Mouse (Mus musculus) heart, embryonic 12.5 days (tissue): ENCODE measurements around the gene Acot1. TPM values are rescaled to one million over a fixed set of nuclear protein-coding genes. Genes with fewer than 3 reads are reported as not detected.
"Not testable (repeated sequence)": the region's sequence is repeated elsewhere in the genome, so short reads cannot be mapped to it uniquely, and the experiment has no call there.

Experiments used
- ATAC-seq: fragments of 200-750 bp; cut with Nextera tagmentation; 2 replicates; pipeline ENCODE4 v1.8.0; 2017; ENCODE audit warnings: moderate TSS enrichment, moderate library complexity; ENCODE audit not compliant: insufficient number of reproducible peaks, low FRiP score
- H3K27ac ChIP-seq: fragments of 300-500 bp; sonication (generic); 2 replicates; pipeline ENCODE4 v1.5.1; 2016; ENCODE audit warnings: mild to moderate bottlenecking, moderate library complexity; ENCODE audit not compliant: poor library complexity, severe bottlenecking
- H3K27me3 ChIP-seq: fragments of 300-500 bp; sonication (generic); replicated peaks from 2 replicates; pipeline ENCODE4 v1.6.1; 2016; ENCODE audit warnings: mild to moderate bottlenecking, moderate library complexity
- H3K36me3 ChIP-seq: fragments of 300-500 bp; sonication (generic); 2 replicates; pipeline ENCODE4 v1.6.1; 2016; ENCODE audit warnings: mild to moderate bottlenecking, moderate library complexity
- H3K4me1 ChIP-seq: fragments of 300-500 bp; sonication (generic); replicated peaks from 2 replicates; pipeline ENCODE4 v1.6.1; 2016; ENCODE audit warnings: mild to moderate bottlenecking
- H3K4me2 ChIP-seq: fragments of 300-500 bp; sonication (generic); 2 replicates; pipeline ENCODE4 v1.6.1; 2016; ENCODE audit warnings: mild to moderate bottlenecking, moderate library complexity
- H3K4me3 ChIP-seq: fragments of 300-500 bp; sonication (generic); 2 replicates; pipeline ENCODE4 v1.5.1; 2016; ENCODE audit warnings: mild to moderate bottlenecking
- H3K9ac ChIP-seq: fragments of 300-500 bp; sonication (generic); 2 replicates; pipeline ENCODE4 v1.6.1; 2016; ENCODE audit warnings: mild to moderate bottlenecking, moderate library complexity
- H3K9me3 ChIP-seq: fragments of 300-500 bp; sonication (generic); replicated peaks from 2 replicates; pipeline ENCODE4 v1.6.1; 2016; ENCODE audit warnings: mild to moderate bottlenecking, moderate library complexity
- WGBS: fragments of 180-500 bp; shearing (Covaris S2); methylation state at CpG from one replicate; pipeline ENCODE4 v1.1.7; 2016; 5-methylcytosine and 5-hydroxymethylcytosine counted together
- polyA plus RNA-seq: library from polyadenylated mRNA; unstranded; fragments of >200 nt; fragmentation: Nextera tagmentation; extraction: Ambion mirVana; gene quantifications from 2 replicates; pipeline ENCODE4 v1.2.1, GENCODE M21; 2016

Acot1 gene
- polyA plus RNA-seq, 1 experiment from 2014 or later = 21.3 TPM

DNA sequence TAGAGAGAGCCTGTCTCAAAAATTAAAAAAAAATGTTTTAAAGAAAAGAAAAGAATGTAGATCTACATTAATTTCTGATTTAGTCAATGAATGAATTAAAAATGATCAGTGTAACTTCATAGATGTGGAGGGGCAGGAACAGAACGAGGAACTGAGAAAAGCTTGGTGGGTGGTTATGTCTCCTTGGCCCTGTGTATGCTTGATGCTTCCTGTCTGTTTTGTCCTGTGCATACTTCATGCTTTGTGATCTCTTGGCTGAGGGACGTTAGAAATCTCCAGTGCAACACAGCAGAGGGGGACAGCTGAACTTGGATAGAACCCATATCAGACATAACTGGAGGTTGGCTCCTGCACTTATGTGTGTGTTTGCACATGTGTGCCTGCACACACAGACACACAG lies 12.1 kb upstream of the Acot1 start:
- Histone ChIP-seq H3K27ac (no peak overlapping the region), H3K4me1 (peaks cover 21% of the 10 kb centered on the region), H3K27me3 (no peaks in the 10 kb centered on the region), H3K9ac (no peak overlapping the region), H3K36me3 (peaks cover 21% of the 10 kb centered on the region), H3K4me3 (no peak overlapping the region), H3K9me3 (peaks cover 6% of the 10 kb centered on the region; the same call in 1 of the 2 replicates), H3K4me2 (no peak overlapping the region)
- WGBS = 69% methylated on average over 2 of the region's 2 CpGs
- ATAC-seq = no peak

DNA sequence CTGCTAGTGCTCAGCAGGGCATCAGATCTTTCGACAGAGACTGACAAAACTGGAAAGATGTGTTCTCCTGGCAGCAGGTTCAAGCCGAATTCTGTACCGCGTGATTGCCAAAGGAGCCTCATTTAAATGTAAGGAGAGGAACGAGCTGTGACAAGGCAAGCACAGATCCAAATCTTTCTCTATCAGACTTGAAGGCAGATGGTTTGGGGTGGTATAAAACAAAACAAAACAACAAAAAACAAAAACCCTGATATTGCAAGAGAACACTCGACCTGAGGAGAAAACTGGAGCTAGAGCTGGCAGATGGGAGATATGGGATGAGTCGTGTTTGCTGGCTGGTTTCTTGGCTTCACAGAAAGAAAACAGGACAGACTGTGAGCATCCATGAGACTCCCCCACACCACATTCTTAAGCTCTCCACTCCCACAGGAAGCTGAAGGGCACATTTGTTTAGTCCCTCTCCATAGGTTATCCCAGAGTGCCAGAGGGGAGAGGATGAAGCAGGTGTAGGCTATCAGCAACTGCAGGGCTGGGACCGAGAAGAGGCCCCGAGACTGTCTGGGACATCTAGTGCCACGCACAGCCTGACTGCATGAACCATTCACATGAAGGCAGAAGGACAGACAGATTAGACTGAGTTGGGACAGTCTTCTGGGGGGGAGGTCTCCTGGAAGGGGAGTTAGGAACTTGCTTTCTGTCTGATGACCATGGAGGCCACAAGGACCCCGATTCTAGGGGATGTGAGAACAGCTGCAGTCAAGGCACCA lies 10.8 kb upstream of the Acot1 start:
- Histone ChIP-seq H3K27me3 (no peaks in the 10 kb centered on the region), H3K27ac (no peak overlapping the region), H3K9me3 (peaks cover 10% of the 10 kb centered on the region), H3K4me1 (peaks cover 21% of the 10 kb centered on the region), H3K4me2 (no peak overlapping the region), H3K4me3 (no peak overlapping the region), H3K9ac (no peak overlapping the region), H3K36me3 (peaks cover 14% of the 10 kb centered on the region)
- no peak for ATAC-seq
- WGBS = 51% methylated on average over 11 of the region's 11 CpGs

DNA sequence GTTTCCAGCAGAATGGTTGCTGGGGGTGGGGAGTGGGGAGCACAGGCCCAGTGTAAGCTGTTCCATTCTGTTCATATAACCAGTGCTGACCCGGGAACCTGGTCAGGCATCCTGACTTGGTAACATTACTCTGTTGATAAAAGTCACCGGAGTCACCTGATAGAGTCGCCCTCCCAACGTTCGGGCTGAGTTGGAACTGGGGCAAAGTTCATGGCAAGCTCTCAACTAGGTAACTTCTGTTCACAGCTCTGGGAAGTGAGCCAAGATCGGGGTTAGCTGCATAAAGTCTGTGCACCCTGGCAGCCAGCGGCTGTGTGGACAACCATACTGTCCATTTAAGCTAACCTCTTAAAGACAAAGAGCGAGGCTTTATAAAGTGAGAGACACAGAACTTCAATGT lies 10.1 kb upstream of the Acot1 start:
- ATAC-seq = peak; percentile 72; the same call in 1 of the 2 replicates
- 38% methylated on average over 8 of the region's 8 CpGs for WGBS

DNA sequence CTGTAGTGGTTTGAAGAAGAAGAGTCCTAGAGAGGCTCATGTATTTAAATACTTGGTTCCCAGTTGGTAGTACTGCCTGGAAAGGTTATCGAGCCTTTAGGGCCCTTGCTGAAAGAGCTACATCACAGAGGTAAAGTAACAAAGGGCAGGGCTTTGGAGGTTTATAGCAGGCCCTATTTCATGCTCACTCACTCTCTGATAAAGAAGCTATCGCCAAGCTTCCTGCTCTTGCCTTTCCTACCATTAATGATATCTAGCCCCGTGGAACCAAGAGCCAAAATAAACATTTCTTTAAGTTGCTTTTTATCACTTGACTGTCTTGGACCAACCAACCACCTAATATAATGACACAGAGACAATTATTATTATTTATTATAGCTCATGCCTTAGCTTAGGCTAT lies 8.9 kb upstream of the Acot1 start:
- H3K27ac ChIP-seq = no peak overlapping the region

More for the DNA sequence above, 10.1 kb upstream of the Acot1 start:
- H3K4me3 ChIP-seq, H3K9ac ChIP-seq, H3K27me3 ChIP-seq, H3K36me3 ChIP-seq: not testable (repeated sequence)
- 0 out of 2 replicates have a peak overlapping the region, but pooled peaks have one; percentile 31 for H3K27ac ChIP-seq
- H3K4me2 ChIP-seq = peak overlapping the region; percentile 21
- H3K4me1 ChIP-seq = peaks cover 21% of the 10 kb centered on the region
- peaks cover 10% of the 10 kb centered on the region for H3K9me3 ChIP-seq

DNA sequence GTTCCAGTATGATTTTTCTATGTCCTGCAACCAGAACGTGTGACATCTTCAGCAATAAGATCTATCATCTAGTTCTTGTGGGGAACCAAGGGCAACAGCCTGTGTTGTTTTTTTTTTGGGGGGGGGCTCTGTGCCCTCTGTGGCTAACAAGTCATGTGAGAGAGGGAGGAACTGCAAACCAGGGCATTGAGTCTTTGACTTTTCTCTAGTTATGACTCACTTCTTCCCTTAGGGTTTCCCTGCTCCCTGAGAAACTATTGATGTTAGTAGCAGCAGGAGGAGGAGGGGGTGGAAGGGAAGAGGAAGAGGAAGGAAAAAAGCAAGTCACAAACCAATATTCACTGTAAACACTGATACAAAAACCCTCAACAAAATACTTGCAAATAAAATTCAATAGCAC lies 5.4 kb upstream of the Acot1 start:
- Histone ChIP-seq H3K27ac (no peak overlapping the region), H3K9ac (no peak overlapping the region), H3K4me2 (no peak overlapping the region), H3K27me3 (0 out of 2 replicates have a peak, but pooled peaks cover 3% of the 10 kb centered on the region), H3K4me1 (peaks cover 18% of the 10 kb centered on the region), H3K9me3 (peaks cover 10% of the 10 kb centered on the region), H3K36me3 (no peaks in the 10 kb centered on the region), H3K4me3 (no peak overlapping the region)
- whole genome bisulfite sequencing = 76% methylated on average over 1 of the region's 1 CpGs
- no peak for ATAC-seq

More for the DNA sequence above, 8.9 kb upstream of the Acot1 start:
- H3K9me3 ChIP-seq = peaks cover 10% of the 10 kb centered on the region
- H3K4me3 ChIP-seq = no peak overlapping the region
- no peak overlapping the region for H3K4me2 ChIP-seq
- no peak overlapping the region for H3K9ac ChIP-seq
- H3K36me3 ChIP-seq = no peaks in the 10 kb centered on the region
- H3K27me3 ChIP-seq = no peaks in the 10 kb centered on the region
- H3K4me1 ChIP-seq = peaks cover 21% of the 10 kb centered on the region
- WGBS = 45% methylated on average over 3 of the region's 3 CpGs
- no peak; the same call in 1 of the 2 replicates for ATAC-seq

DNA sequence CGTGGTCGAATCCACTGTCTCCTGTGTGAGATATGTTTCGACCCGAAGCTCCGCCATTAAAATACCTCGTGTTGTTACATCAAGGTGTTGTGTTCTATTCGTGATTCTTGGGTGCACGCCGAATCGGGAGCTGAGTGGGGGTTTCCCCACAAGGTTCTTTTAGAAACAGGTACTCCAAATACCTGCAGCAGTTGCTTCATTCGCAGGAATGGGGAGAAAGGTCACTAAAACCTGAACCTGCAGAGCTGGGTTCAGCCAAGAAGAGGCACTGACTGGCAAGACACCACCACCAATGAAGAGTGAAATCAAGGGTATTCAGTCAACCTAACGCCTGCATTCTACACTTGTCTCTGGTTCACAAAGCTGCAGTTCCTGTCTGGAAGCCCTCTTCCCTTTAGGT lies 1.0 kb upstream of the Acot1 start:
- Histone ChIP-seq H3K9me3 (no peaks in the 10 kb centered on the region), H3K36me3 (no peaks in the 10 kb centered on the region), H3K27me3 (0 out of 2 replicates have a peak, but pooled peaks cover 3% of the 10 kb centered on the region), H3K4me2 (no peak overlapping the region), H3K27ac (no peak overlapping the region), H3K9ac (no peak overlapping the region), H3K4me3 (no peak overlapping the region), H3K4me1 (peaks cover 16% of the 10 kb centered on the region)
- 88% methylated on average over 12 of the region's 12 CpGs for WGBS
- no peak for ATAC-seq

DNA sequence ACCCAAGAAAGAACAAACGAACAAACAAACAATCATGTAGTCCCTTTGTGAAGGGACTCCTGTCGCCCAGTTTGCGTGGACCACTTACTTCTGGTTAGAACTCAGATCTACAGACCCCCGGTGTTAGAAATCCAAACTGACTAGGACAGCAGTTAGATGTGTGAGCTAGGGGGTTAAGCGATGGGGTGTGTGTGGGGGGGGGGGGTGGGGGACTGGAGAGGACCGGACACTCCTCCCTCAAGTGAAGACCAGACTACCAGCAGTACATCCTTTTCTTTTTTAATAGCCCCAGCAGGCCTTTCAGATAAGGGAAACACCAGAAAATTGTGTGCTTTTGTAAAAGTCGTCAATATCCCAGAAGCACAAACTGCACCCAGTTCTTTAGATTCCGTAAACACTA lies 561 bp upstream of the Acot1 start:
- no peak for ATAC-seq
- Histone ChIP-seq H3K9me3 (no peaks in the 10 kb centered on the region), H3K4me1 (peaks cover 16% of the 10 kb centered on the region), H3K9ac (no peak overlapping the region), H3K4me3 (peak overlapping the region; percentile 49), H3K27me3 (0 out of 2 replicates have a peak, but pooled peaks cover 3% of the 10 kb centered on the region), H3K27ac (no peak overlapping the region), H3K36me3 (no peaks in the 10 kb centered on the region), H3K4me2 (peak overlapping the region; percentile 66)
- WGBS = 61% methylated on average over 8 of the region's 8 CpGs

DNA sequence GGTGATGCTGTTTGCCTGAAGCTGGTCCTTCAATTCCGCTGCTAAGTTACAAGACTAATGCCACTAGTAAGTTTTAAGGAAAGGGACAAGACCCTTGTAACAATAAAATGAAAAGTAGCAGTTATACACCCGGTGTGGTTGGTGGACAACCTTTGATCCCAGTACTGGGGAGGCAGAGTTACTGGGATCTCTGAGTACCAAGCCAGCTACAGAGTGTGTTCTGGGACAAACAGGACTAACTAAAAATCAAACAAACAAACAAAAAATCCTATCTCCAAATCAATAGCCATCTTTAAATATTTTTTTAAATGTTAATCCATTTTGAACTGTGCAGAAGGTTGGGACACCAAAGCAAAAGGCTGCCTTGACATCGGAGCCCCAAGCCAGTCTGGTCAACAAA lies 911 bp downstream of the Acot1 start:
- peak overlapping the region; percentile 66 for H3K4me2 ChIP-seq
- H3K4me1 ChIP-seq = peaks cover 16% of the 10 kb centered on the region
- 0 out of 2 replicates have a peak, but pooled peaks cover 3% of the 10 kb centered on the region for H3K27me3 ChIP-seq
- peak overlapping the region; percentile 49 for H3K4me3 ChIP-seq
- ATAC-seq = no peak
- H3K36me3 ChIP-seq = no peaks in the 10 kb centered on the region
- H3K9me3 ChIP-seq = no peaks in the 10 kb centered on the region
- H3K9ac ChIP-seq = no peak overlapping the region
- no peak overlapping the region for H3K27ac ChIP-seq
- 77% methylated on average over 3 of the region's 3 CpGs for WGBS

DNA sequence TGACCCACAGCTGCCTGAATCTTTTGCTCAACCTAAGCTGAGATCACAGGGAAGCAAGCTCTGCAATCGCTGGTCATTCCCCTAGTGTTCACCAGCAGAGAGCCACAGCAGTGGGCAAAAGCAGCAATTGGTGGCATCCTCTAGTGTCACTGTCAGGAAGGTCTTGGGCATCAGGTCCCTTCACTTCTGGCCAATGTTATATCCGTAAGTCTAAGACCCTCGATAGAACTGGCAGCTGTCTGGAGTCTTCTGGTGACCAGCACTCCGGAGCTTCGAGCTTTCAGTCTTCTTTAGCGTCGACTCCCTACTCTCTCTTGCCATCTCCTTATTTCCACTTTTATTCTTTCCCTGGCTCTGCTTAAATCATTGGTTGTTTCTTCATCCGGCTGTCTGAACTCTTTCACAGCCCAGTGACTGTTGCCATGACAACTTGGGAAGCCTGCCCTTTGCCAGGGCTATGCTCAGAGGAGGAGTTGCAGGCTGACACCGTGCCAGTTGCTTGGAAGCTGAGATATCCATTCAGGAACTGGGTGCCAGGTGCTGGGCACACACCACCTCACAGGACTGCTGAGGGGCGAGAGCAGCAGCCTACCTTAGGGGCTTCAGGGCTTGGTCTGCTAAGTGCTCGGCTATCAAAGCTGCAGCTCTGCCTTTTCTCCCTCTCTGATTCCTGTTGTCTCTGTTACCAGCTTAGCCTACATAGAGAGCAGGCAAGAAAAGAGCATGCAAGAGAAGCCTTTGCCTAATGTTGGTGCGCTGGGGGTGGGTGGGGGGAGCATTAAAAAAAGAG lies 2.2 kb downstream of the Acot1 start:
- Histone ChIP-seq H3K4me3 (peak overlapping the region; percentile 9; the same call in 1 of the 2 replicates), H3K27ac (no peak overlapping the region), H3K27me3 (0 out of 2 replicates have a peak, but pooled peaks cover 3% of the 10 kb centered on the region), H3K9ac (0 out of 2 replicates have a peak overlapping the region, but pooled peaks have one; percentile 4), H3K4me2 (peak overlapping the region; percentile 35), H3K4me1 (peaks cover 16% of the 10 kb centered on the region), H3K9me3 (no peaks in the 10 kb centered on the region), H3K36me3 (0 out of 2 replicates have a peak, but pooled peaks cover 2% of the 10 kb centered on the region)
- WGBS = 65% methylated on average over 12 of the region's 12 CpGs
- ATAC-seq = no peak

DNA sequence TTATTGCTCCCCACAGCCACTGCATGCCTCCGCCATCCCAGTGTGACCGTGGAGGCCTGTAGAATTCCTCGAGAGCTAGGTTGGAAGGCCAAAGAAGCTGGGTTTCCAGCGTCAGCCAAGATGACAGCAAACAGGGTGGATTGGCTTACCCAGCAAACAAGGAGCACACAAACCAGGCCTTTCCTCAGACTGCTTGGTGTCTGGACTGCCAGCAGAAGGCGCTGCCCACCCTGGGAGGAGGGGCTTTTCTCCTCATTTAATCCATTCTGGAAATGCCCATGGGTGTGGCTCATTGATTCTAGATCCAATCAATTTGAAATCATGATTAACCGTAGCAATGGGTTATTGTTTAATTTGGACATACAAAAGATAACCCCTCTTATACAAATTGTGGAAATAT lies 3.8 kb downstream of the Acot1 start:
- peaks cover 16% of the 10 kb centered on the region for H3K4me1 ChIP-seq
- H3K27me3 ChIP-seq = 0 out of 2 replicates have a peak, but pooled peaks cover 3% of the 10 kb centered on the region
- no peak overlapping the region for H3K27ac ChIP-seq
- H3K4me3 ChIP-seq = no peak overlapping the region
- no peak overlapping the region for H3K4me2 ChIP-seq
- no peak overlapping the region for H3K9ac ChIP-seq
- H3K36me3 ChIP-seq = 0 out of 2 replicates have a peak, but pooled peaks cover 2% of the 10 kb centered on the region
- no peak for ATAC-seq
- H3K9me3 ChIP-seq = no peaks in the 10 kb centered on the region
- WGBS = 67% methylated on average over 6 of the region's 6 CpGs

DNA sequence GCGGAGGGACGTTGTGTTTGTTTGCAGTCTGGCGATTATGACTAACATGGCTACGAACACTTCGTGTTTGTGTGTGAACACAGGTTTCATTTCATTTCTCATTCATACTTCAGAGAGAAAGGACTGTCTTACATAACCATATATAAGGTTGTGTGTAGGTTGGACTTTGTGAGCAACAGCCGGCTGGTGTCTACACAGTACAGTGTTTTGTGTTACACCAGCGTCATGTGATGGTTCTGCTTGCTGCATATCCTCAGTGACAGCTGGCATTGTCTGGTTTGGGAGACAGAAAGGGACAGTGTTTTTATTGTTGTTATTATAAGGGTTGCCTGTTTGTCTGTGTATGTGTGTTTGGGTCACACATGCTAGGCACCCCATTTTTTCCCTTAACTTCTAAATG lies 4.4 kb downstream of the Acot1 start:
- WGBS = 90% methylated on average over 7 of the region's 7 CpGs
- no peak overlapping the region for H3K4me3 ChIP-seq
- H3K4me2 ChIP-seq = no peak overlapping the region
- no peak overlapping the region for H3K9ac ChIP-seq
- H3K4me1 ChIP-seq = peaks cover 11% of the 10 kb centered on the region
- H3K27me3 ChIP-seq = no peaks in the 10 kb centered on the region
- no peaks in the 10 kb centered on the region for H3K9me3 ChIP-seq
- H3K27ac ChIP-seq = no peak overlapping the region
- ATAC-seq = no peak
- H3K36me3 ChIP-seq = 0 out of 2 replicates have a peak, but pooled peaks cover 2% of the 10 kb centered on the region
